Mouse (Mus musculus) ES-CJ7 (cell line): Measurements from ENCODE around the gene Papss1.
"Not testable (repeated sequence)": the region's sequence is repeated elsewhere in the genome, so short reads cannot be mapped to it uniquely, and the experiment has no call there.

ENCODE experiments used
- DNase-seq: peaks from one replicate; pipeline ENCODE4 v3.0.0; 2011; ENCODE audit warnings: low read depth, low spot score

Gene Papss1

DNA sequence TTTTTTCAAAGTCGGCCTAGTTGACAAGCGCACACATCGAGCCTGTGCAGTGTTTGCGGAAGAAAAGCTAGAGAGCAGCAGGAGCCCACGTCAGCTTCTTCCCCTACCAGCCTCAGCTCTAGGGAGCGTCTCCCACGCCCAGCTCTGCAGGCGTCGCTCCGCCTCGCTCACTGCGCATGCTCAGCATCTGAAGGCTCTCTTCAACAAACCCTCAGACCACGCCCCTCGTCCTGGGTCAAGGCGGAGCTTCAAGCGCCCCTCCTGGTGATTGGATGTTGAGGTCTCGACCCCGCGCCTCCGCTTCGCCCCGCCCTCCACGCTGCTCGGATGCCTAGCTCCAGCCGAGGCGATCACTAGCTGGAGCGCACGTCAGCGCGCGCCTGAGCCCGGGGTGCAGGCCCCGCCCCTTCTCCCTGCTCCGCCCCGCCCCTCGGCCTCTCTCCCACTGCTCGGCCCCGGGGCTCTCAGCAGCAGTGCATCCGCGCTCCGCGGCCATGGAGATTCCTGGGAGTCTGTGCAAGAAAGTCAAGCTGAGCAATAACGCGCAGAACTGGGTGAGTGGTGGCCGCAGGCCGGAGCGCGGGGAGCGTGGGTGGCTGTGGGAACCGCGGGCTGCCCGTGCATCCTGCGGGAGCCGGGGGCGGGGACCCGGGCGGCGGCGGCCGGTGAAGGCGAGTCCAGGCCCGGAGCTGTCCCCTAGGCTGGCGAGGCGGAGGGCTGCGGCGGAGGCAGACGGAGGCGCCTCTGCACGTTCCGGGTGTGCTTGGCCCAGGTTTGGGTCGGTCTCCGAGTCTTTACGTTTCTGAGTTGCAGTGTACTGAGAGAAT is at the start of gene Papss1:
Papss1 (plus strand) TSS at position 339 of the 827 bp plus-strand sequence.
- peak; percentile 100 for DNase-seq

DNA sequence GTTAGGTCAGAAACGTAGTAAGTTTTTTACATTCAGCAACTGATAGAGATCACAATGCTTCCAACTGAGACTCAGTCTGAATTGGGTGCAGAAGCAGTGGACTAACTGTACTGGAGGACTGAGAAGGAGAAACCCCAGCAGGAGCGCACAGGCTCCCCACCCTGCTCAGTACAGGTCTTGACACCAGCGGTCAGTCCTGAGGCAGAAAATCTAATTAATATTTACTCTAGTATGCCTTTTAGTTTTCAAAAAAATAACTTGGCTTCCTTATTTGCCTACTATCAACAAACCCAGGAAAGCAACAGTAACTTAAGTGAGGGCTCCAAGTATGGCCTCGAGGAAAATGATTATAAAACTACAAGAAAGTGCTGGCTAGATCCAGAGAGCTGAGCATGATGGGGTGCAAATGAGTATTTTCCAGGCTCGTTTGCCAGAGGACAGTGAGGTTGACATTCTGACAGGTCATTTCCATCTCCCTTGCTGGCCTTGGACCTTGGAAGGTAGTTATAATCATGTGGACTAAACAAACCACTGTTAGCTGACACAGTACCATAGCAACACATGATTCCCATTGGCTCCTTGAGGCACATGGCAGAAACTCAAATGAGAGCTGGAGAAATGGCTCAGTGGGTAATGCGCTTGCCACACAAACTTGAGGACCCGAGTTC is 48.1 kb upstream of the Papss1 start:
- no peak for DNase-seq

DNA sequence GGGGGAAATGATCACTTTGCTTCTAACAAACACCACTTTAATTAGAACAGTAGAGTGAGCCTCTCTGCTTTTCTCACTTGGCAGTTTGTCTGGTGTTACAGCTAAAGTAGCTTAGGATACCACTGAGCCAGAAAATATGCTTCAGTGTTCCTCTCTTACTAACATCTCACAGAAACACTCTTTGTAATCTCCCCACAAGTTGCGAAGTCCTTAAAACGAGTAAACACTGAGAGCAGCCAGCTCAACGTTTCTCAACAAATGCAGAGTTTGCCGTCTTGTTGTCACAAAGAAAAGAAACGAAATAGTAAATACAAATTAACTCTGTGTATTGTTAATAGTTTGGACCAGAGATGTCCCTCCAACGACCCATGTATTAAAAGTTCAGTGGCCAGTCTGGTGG is 46.8 kb upstream of the Papss1 start:
- no peak for DNase-seq

DNA sequence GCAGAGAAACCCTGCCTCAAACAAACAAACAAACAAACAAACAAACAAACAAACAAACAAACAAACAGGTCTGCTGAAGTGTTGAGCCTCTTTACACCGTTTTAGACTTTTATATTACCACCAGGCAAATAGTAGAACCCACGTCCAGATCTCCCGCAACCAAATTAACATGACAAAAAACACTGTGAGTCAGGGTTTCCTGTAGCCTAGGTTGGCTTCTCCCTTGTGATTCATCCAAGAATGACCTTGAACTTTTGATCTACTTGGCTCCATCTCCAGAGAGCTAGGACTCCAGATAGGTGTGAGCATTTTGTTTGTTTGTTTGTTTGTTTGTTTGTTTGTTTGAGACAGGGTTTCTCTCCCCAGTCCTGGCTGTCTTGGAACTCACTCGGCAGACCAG is 43.4 kb upstream of the Papss1 start:
- peak; percentile 83 for DNase-seq

DNA sequence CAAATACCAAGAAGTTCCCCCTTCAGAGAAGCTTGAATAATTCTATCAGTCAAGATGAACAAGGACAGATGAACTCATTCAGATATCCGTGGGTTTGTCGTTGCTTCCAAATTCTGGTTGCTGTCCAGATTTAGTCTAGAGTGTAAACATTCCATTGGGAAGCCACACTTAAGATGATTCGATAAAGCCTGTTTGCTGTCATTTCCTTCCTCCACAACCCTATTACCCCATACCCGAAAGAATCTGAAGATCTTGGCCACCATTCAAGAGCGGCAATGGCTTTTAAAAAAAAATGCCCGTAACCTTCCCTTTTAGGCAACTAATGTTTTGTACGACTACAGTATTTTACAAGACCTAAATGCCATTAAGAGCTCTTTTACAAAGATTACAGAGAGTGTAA is 42.3 kb upstream of the Papss1 start:
- no peak for DNase-seq

DNA sequence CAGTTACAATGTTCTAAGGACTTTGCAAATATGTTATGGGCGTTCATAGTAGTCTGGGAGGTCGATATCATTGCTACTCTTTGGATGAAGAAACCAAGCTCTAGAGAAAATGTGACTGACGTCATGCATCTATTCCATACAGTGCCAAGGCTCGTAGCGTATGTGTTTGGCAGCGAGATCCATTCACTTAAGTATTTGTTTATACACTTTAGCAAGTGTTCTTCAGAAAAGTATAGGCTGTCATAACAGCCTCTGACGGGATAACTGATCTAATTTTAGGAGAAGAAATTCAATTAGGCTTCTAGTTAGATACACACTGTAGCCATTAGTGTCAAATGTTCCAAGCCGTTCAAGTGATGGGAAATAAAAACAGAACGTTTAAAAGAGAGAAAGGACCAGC is 40.8 kb upstream of the Papss1 start:
- DNase-seq: no peak

DNA sequence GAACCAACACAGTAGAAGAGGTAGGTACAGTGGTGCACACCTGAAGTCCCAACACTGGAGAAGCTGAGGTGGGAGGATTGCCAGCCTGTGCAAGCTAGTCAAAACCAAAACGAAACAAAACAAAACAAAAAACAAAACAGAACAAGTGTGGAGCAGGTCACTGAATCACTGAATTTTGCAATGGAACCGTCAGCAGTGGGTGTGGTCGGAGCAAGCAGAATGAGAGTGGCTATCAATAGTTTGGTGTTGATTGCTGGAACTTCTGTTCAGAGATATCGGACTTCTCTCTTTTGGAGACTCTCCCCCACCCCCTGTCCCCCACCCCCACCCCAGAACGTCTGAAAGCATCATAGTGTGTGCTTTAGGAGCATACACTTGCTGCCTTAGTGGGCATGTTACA is 40.4 kb upstream of the Papss1 start:
- no peak for DNase-seq

DNA sequence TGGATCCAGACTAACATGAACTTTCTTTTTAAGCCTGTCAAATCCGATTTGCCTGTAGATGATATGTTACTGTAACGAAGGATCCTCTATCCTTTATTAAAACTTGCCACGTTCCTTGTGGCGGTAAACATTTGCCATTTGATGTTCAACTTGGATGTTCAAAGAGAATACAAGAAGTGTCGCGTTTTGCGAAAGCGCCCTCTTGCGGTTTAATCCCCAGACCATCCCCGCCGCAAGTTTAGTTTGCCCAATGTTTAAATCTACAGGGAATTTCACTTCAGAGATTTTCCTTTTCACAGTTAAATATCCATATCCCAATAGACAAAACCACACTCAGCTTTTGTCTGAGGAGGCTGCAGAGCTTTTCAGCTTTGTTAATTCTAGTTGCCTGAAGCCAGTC is 39.8 kb upstream of the Papss1 start:
- DNase-seq: peak; percentile 25

DNA sequence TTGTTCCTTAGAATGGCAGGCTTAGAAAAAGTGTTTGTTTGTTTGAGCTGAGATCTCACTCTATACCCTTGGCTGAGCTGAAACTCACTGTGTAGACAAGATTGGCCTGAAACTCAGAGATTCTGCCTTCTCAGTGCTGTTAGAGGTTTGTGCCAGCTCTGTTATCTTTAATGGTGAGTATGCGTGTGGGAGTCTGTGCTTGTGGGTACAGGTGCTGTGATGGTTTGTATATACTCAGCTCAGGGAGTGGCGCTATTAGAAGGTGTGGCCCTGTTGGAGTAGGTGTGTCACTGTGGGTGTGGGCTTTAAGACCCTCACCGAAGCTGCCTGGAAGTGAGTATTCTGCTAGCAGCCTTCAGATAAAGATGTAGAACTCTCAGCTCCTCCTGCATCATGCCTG is 39.3 kb upstream of the Papss1 start:
- no peak for DNase-seq

DNA sequence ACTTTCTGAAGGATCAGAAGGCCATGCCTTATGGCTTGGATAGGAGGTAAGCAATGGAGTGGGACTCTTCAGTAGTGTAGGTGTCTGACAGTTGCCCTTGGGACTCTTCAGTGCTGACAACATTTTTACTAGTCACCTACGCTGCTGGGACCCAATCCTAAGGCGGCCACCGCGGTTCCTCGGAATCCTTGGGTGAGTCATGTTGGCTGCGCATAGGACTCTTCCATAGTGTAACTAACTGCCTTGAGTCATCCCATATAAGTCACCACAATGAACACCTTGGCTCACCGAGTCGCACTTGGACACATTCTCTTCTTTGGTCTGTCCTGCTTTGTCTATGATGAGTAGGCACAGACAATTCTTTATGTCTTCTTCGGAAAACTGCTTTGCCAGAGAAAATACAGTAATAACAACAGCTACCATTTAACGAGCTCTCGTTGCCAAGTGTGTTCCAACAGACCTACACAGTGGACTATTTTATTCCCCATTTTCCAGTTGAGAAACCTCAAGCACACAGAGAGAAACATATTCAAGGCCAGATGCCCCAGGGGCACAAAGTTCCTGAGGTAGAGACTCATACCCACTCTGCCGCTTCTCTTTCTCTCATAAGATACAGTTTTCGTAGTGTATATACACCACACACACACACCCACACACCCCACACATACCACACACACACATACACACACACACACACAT is 23.2 kb upstream of the Papss1 start:
- no peak for DNase-seq

DNA sequence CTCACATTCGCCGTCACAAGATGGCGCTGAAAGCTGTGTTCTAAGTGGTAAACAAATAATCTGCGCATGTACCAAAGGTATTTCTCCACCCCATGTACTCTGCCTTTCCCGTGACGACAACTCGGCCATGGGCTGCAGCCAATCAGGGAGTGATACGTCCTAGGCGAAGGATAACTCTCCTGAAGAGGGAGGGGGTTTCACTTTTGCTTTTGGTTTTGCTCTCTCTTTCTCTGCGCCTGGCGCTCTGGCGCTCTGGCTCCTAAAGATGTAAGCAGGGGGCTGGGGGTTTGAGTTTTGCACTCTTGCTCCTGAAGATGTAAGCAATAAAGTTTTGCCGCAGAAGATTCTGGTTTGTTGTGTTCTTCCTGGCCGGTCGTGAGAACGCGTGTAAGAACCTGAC is 17.0 kb upstream of the Papss1 start:
- DNase-seq: not testable (repeated sequence)

DNA sequence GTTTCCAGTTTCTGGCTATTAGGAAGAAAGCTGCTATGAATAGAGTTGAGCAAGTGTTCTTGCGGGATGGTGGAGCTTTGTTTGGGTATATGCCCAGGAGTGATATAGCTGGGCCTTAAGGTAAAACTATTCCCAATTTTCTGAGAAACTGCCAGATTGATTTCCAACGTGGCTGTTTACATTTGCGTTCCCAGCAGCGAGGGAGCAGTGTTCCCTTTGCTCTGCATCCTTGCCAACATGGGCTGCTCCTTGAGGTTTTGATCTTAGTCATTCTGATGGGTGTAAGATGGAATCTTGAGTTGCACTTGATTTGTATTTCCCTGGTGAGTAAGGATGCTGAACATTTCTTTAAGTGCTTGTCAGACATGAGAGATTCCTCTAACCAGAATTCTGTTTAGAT is 14.5 kb upstream of the Papss1 start:
- no peak for DNase-seq

DNA sequence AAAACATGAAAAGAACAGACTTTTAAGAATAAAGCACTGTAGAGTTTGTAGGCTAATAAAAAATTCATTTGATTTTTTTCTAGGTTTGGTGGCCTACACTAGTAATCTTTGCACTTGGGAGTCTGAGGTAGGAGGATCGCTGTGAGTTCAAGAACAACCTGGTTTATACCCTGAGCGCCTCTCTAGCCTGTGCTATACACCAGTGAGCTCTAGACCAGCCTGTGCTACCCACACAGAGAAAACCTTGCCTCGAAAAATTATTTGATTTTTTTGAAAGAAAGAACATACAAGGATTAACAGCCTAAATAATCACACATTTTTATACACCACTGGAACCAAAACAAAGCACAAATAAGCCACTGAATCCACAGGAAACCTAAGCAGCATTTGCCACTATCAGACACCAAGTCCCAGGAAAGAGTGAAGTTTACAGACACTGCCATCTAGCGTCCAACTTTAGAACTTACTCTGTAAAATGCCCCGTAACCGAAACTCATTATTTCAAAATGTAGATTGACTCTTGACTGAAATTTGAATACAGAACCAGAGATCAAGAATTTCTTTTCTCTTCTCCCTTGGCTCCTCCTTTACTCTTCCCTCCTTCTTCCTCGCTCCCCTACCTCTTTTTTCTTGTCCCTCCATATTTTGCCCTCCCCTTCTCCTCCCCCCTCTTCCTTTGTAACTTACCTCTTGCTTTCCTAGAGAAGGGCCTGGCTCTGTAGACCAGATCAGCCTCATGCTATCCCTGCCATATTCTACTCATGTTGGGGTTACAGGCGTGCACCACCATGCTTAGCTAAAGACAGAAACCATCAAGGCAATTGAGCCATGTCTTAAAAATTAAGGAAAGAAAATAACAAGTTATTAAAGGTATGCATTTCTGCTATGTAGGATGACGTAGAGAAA is 12.0 kb upstream of the Papss1 start:
- peak; percentile 59 for DNase-seq

DNA sequence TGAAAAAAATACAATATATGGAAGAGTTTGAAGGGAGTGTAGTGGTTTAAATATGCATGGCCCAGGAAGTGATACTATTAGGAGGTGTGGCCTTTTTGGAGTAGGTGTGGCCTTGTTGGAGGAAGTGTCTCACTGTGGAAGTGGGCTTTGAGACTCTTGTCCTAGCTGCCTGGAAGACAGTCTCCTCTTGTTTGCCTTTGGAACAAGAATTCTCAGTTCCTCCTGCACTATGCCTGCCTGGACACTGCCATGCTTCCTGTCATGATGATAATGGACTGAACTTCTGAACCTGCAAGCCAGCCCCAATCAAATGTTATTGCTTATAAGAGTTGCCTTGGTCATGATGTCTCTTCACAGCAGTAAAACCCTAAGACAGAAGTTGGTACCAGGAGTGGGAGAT is 8.8 kb upstream of the Papss1 start:
- DNase-seq: no peak

DNA sequence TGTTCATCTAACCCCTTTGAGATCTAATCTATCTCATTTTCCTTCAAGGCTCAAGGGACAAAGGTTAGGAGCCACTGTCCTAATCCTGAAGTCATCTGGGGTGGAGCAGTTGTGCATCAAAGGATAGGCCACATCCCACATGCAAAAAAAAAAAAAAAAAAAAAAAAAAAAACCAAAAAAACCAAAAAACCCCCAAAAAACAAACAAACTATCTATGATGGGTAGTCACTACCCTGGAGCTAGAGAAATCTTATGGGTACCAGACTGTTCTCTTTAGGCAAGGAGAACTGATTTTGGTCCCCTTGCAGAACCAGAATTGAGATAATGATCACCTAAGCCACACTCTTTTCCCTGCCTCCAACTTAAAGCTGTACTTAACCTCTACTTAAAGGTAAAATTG is 3.0 kb upstream of the Papss1 start:
- no peak for DNase-seq

DNA sequence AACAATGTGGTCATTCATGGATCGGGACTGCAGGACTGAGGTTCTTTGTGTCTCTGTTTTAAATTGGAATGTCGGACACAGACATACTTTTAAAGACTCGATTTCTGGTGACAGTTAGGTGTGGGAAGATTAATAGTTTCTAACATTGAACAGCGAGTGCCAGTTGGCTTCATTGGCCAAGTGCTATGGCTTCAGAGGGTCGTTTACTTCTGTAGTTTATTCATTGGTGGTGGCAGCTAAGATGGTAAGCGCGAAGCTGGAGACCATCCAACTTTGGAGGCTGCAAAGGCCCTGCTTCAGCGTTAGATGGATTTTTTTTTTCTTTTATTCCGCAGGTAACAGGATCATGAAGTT is 666 bp downstream of the Papss1 start:
- DNase-seq: no peak

DNA sequence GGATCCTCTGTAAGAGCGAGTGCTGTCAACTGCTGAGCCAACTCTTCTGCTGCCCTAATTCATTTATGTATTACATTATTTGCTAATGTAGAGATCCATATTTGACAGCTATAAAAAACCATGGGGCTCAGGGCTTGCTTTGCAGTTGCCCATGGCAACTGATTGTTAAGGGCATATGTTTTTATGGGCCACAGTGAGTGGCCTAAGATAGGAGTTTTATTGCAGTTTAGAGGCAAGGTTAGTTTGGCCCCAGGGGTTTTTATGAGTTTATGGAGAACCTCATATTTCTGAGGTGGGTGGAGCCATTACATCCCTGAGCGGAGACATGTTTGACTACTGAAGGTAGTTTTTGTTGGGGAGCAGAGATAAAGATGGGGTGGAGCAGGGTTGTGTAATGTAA is 1.7 kb downstream of the Papss1 start:
- no peak for DNase-seq

DNA sequence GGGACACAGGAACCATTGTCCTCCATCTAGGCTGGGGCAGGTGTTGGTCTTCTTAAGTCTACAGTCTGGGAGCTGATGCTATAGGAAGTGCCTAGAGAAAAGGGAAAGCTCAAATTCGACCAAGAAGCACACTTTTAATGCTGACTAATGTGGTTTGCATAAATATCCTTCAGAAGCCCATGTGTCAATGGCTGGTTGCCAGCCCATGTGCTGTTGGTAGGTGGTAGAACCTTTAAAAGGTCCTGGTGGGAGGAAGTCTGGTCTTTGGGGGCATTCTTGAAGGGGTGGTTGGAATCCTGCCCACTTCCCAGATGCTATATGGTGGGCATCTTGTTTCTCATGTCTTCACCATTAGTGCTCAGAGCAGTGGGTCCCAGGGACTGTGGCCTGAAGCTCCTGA is 5.9 kb downstream of the Papss1 start:
- no peak for DNase-seq

DNA sequence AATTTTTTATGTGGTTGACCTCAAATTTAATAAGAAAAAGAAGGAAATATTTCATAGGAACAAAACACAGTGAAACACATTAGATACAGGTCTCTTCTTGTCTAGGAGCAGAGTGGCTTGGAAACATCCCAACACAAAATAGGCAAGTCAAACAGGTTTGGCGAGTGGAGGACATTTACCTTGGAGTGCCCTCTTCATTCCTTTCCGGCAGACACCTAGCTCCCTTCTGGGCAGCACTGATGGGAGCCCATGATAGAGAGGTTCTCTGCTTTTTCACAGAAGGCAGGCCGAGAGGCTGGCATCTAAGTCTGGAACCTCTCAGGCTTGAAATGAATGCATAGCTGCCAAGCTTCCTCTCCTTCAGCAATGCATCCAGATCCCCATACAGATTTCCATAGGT is 9.0 kb downstream of the Papss1 start:
- DNase-seq: no peak

DNA sequence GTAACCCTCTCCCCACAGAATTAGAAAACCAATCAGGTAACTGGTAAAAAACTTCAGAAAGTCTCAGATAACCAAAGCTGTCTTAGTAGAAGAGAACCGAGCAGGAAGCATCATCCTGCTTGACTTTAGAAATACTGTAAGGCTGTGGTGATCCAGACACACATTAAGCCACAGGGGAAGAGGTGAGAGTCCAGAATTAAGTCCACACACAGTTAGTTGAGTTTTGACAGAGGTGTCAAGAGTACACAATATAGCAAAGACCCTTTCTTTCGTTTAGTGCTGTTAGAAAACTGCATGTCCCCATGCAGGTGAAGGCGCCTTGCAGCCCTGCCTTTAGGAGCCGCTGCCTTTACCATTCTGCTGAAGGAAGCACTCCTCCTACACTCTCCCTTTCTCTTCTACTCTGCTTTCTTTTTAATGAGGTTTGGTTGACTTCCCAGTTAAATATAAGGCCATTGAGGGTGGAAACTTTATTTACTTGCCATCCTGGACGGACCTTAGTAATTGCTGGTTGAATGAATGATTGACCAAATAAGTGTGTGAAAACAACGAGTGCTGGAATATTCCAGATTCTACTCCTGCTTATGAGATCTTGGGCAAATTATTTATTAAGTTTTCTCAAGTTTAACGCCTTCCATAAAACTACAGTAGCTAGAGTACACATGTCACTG is 14.0 kb downstream of the Papss1 start:
- no peak for DNase-seq

DNA sequence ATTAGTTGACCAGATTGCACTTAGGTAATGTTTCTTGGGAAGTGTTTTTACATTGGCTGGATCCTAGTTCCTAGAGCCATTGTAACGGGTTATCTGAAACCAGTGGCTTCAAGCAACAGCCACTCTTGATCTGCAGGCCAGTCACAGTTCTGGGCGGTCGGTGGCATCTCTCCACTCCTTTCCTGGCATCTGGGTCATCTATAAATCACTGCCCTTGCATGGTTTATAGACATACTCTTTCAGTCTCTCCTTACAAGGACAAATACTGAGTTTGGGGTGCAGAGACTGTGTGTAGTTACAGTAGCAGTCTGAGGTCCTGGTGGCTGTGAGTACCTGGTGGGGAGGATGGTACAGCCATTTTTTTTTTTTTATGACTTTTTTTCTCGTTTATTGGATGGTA is 15.5 kb downstream of the Papss1 start:
- DNase-seq: no peak
